Mouse (Mus musculus): ENCODE results near the gene Zfp367. TPM values are rescaled to one million over a fixed set of nuclear protein-coding genes. Genes with fewer than 3 reads are reported as not detected.

Zfp367 gene
- total RNA-seq (2014; fragmentation: Nextera tagmentation): 37.2 and 38.6 TPM in 2 replicates
- total RNA-seq (2017): 47.2 and 51.7 TPM in 2 replicates
- 6.6 and 7.0 TPM in 2 replicates for polyA plus RNA-seq (2012)

DNA sequence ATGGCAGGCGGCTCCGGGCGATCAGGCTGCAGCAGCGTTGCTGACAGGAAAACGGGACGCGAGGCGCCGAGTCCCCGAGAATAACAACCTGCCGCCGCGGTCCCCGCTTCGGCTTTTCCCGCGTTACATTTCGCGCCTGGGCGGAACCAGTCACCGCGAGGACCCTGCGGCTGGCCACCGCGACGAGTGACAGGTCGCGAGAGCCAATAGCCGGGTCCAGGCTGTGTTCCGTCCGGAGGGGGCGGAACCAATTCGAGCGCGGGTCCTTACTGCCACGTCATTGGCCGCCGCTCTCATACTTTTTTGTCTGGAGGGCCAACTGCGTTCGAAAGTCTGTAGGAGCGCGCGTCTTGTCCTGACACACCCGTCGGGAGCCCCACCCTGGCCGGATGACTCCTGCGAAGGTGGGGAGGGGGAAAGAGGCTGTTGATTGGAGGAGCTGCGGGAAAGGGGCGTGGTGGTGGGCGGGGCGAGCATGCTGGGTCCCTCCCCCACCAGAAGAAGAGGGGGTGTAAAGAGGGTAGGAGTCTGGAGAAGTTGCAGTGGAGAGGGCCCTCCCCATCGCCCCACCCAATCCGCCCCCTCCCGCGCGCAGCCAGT, at the start of gene Zfp367:
Gene Zfp367 (minus strand): TSS at position 120 of the 600 bp plus-strand sequence.
- no peak for TF ChIP-seq GATA2 (IDR thresholded peaks at IDR 0.05; ENCODE audit: borderline replicate concordance, low read depth, low read length)
- TF ChIP-seq GATA1 (IDR thresholded peaks at IDR 0.05; ENCODE audit: borderline replicate concordance, low read length): no peak
- no peak for TF ChIP-seq POLR2AphosphoS5 (IDR thresholded peaks at IDR 0.05; ENCODE audit: insufficient replicate concordance, low read depth, low read length)
- TF ChIP-seq CTCF (IDR thresholded peaks at IDR 0.05; ENCODE audit: low read depth, low read length): no peak
- TF ChIP-seq TAL1 (conservative IDR thresholded peaks at IDR 0.05; ENCODE audit: low read depth, low read length): no peak
- H3K4me1 ChIP-seq (ENCODE audit: insufficient read depth, low read depth, low read length): peaks cover 37% of the 10 kb centered on the region
- no peaks in the 10 kb centered on the region for H3K9me3 ChIP-seq (replicated peaks)
- peaks cover 17% of the 10 kb centered on the region for H3K36me3 ChIP-seq (replicated peaks)
- no peaks in the 10 kb centered on the region for H3K27me3 ChIP-seq (ENCODE audit: insufficient read depth, low read length)
- ATAC-seq (ENCODE audit: extremely low read depth, insufficient number of reproducible peaks, low FRiP score, poor library complexity, severe bottlenecking) (peak; percentile 92), DNase-seq (ENCODE audit: low spot score) (peak; percentile 90)
- peak within 1 kb of the TSS; percentile 99 for H3K4me3 ChIP-seq (ENCODE audit: low read depth, low read length)

DNA sequence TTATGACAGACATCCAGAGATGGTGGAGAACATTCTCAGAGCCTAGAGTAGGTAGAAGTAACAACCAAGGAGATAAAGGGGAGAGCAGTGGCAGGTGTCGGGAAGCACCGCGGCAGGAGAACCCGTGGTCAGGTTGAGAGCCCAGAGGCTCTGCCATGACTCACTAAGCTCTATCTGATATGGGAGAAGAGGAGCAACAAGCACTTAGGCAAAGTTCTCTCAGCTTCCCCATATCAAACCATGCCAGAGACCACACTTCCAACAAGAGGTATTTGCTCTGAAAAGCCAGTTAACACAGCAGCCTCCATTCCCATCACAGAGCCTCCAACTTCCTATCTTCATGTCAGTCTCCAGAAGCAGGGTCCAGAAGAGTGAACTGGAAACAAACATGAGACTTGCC, 47.9 kb upstream of the Zfp367 start:
- no peaks in the 10 kb centered on the region for H3K4me1 ChIP-seq (ENCODE audit: insufficient read depth, low read depth, low read length)
- H3K9me3 ChIP-seq (replicated peaks): no peaks in the 10 kb centered on the region
- TF ChIP-seq GATA2 (IDR thresholded peaks at IDR 0.05; ENCODE audit: borderline replicate concordance, low read depth, low read length) (no peak), CTCF (IDR thresholded peaks at IDR 0.05; ENCODE audit: low read depth, low read length) (no peak), POLR2AphosphoS5 (IDR thresholded peaks at IDR 0.05; ENCODE audit: insufficient replicate concordance, low read depth, low read length) (no peak), GATA1 (IDR thresholded peaks at IDR 0.05; ENCODE audit: borderline replicate concordance, low read length) (no peak), TAL1 (conservative IDR thresholded peaks at IDR 0.05; ENCODE audit: low read depth, low read length) (no peak)
- DNase-seq (ENCODE audit: low spot score) (no peak), ATAC-seq (ENCODE audit: extremely low read depth, insufficient number of reproducible peaks, low FRiP score, poor library complexity, severe bottlenecking) (no peak)
- H3K36me3 ChIP-seq (replicated peaks): no peaks in the 10 kb centered on the region
- H3K4me3 ChIP-seq (ENCODE audit: low read depth, low read length): no peak overlapping the region
- peaks cover 18% of the 10 kb centered on the region for H3K27me3 ChIP-seq (ENCODE audit: insufficient read depth, low read length)

DNA sequence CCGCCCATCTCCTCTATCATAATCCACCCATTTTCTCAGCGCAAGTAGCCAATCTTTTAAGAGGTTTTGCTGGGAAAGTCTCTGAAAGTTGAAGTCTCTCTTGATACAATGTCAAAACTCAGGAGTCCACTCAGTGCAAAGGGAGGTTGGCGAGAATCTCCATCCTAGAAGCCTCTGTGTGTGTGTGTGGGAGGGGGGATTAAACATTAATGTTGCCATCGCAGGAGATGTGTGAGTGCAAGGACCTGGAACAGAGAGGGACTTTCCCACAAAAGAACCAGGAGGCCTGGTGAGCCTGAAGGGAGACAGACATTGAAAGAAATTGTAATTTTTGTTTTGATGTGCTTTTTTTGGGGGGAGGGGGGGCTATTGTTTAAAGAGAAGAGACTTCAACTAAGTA, 45.3 kb upstream of the Zfp367 start:
- Histone ChIP-seq H3K4me1 (ENCODE audit: insufficient read depth, low read depth, low read length) (no peaks in the 10 kb centered on the region), H3K9me3 (replicated peaks) (no peaks in the 10 kb centered on the region), H3K4me3 (ENCODE audit: low read depth, low read length) (no peak overlapping the region), H3K36me3 (replicated peaks) (no peaks in the 10 kb centered on the region), H3K27me3 (ENCODE audit: insufficient read depth, low read length) (peaks cover 11% of the 10 kb centered on the region)
- ATAC-seq (ENCODE audit: extremely low read depth, insufficient number of reproducible peaks, low FRiP score, poor library complexity, severe bottlenecking) (no peak), DNase-seq (ENCODE audit: low spot score) (no peak)
- no peak for TF ChIP-seq POLR2AphosphoS5 (IDR thresholded peaks at IDR 0.05; ENCODE audit: insufficient replicate concordance, low read depth, low read length)
- TF ChIP-seq GATA2 (IDR thresholded peaks at IDR 0.05; ENCODE audit: borderline replicate concordance, low read depth, low read length): no peak
- TF ChIP-seq GATA1 (IDR thresholded peaks at IDR 0.05; ENCODE audit: borderline replicate concordance, low read length): no peak
- TF ChIP-seq TAL1 (conservative IDR thresholded peaks at IDR 0.05; ENCODE audit: low read depth, low read length): no peak
- no peak for TF ChIP-seq CTCF (IDR thresholded peaks at IDR 0.05; ENCODE audit: low read depth, low read length)

DNA sequence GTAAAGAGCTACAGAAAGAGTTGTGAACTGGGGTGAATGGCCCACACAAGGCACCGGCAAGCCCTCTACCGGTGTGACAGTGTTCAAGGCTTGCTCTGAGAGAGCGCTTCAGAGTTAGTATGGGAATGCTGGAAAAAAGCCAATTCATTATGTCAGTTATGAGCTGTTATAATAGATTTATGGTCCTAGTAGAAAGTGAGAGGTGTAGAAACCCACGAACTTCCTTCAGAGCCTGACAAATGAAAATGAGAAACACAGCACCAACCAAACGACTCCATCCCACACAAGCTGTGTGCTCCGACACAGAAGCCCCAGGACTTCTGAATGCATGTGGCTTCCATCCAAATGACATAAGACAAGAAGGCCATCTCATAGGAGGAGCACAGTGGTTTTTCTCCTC, 44.9 kb upstream of the Zfp367 start:
- H3K4me1 ChIP-seq (ENCODE audit: insufficient read depth, low read depth, low read length): no peaks in the 10 kb centered on the region
- no peak overlapping the region for H3K4me3 ChIP-seq (ENCODE audit: low read depth, low read length)
- no peaks in the 10 kb centered on the region for H3K36me3 ChIP-seq (replicated peaks)
- no peak for DNase-seq (ENCODE audit: low spot score)
- TF ChIP-seq GATA1 (IDR thresholded peaks at IDR 0.05; ENCODE audit: borderline replicate concordance, low read length) (no peak), TAL1 (conservative IDR thresholded peaks at IDR 0.05; ENCODE audit: low read depth, low read length) (no peak), CTCF (IDR thresholded peaks at IDR 0.05; ENCODE audit: low read depth, low read length) (no peak), GATA2 (IDR thresholded peaks at IDR 0.05; ENCODE audit: borderline replicate concordance, low read depth, low read length) (no peak), POLR2AphosphoS5 (IDR thresholded peaks at IDR 0.05; ENCODE audit: insufficient replicate concordance, low read depth, low read length) (no peak)
- H3K9me3 ChIP-seq (replicated peaks): no peaks in the 10 kb centered on the region
- peaks cover 11% of the 10 kb centered on the region for H3K27me3 ChIP-seq (ENCODE audit: insufficient read depth, low read length)
- no peak for ATAC-seq (ENCODE audit: extremely low read depth, insufficient number of reproducible peaks, low FRiP score, poor library complexity, severe bottlenecking)

DNA sequence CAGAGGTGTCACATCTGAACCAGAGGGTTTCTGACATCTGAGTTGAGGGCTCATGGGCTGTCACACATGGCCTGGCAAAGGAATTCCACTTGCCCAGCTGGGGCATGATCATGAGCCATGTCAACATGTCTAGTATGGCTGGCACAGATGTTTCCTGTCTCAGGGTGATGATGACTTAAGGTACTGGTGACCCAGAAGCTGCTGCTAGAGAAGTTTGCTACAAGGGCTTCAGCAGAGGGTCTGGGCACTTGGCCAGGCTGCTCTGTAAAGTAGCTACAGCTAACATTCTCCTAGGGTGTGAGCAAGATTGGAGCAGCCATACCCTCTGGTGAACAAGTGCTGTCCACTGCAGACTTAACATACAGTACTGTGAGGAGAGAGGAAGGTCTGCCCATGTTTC, 34.1 kb upstream of the Zfp367 start:
- ATAC-seq (ENCODE audit: extremely low read depth, insufficient number of reproducible peaks, low FRiP score, poor library complexity, severe bottlenecking) (no peak), DNase-seq (ENCODE audit: low spot score) (no peak)
- Histone ChIP-seq H3K4me1 (ENCODE audit: insufficient read depth, low read depth, low read length) (no peaks in the 10 kb centered on the region; the same call in 1 of the 2 replicates), H3K36me3 (replicated peaks) (peaks cover 29% of the 10 kb centered on the region), H3K9me3 (replicated peaks) (no peaks in the 10 kb centered on the region), H3K4me3 (ENCODE audit: low read depth, low read length) (no peak overlapping the region), H3K27me3 (ENCODE audit: insufficient read depth, low read length) (peaks cover 6% of the 10 kb centered on the region; the same call in 1 of the 2 replicates)
- TF ChIP-seq POLR2AphosphoS5 (IDR thresholded peaks at IDR 0.05; ENCODE audit: insufficient replicate concordance, low read depth, low read length) (no peak), TAL1 (conservative IDR thresholded peaks at IDR 0.05; ENCODE audit: low read depth, low read length) (no peak), GATA2 (IDR thresholded peaks at IDR 0.05; ENCODE audit: borderline replicate concordance, low read depth, low read length) (no peak), GATA1 (IDR thresholded peaks at IDR 0.05; ENCODE audit: borderline replicate concordance, low read length) (no peak), CTCF (IDR thresholded peaks at IDR 0.05; ENCODE audit: low read depth, low read length) (no peak)

- ATAC-seq (ENCODE audit: extremely low read depth, insufficient number of reproducible peaks, low FRiP score, poor library complexity, severe bottlenecking) (no peak), DNase-seq (ENCODE audit: low spot score) (no peak)
- H3K27me3 ChIP-seq (ENCODE audit: insufficient read depth, low read length): peaks cover 6% of the 10 kb centered on the region; the same call in 1 of the 2 replicates
- H3K9me3 ChIP-seq (replicated peaks): no peaks in the 10 kb centered on the region
- peaks cover 32% of the 10 kb centered on the region for H3K36me3 ChIP-seq (replicated peaks)
- TF ChIP-seq TAL1 (conservative IDR thresholded peaks at IDR 0.05; ENCODE audit: low read depth, low read length): no peak
- TF ChIP-seq GATA1 (IDR thresholded peaks at IDR 0.05; ENCODE audit: borderline replicate concordance, low read length): no peak
- TF ChIP-seq POLR2AphosphoS5 (IDR thresholded peaks at IDR 0.05; ENCODE audit: insufficient replicate concordance, low read depth, low read length): no peak
- H3K4me1 ChIP-seq (ENCODE audit: insufficient read depth, low read depth, low read length): no peaks in the 10 kb centered on the region; the same call in 1 of the 2 replicates
- H3K4me3 ChIP-seq (ENCODE audit: low read depth, low read length): no peak overlapping the region
These were observed 33.5 kb upstream of the Zfp367 start for GRCm38 (mm10) chr13:64186516-64186915.

All from G1E (cell line).